Mouse (Mus musculus): Measurements from ENCODE around the gene 1700037H04Rik. TPM values are rescaled to one million over a fixed set of nuclear protein-coding genes. Genes with fewer than 3 reads are reported as not detected.

1700037H04Rik gene
- polyA plus RNA-seq, 1 experiment = 113 TPM

- no peak for TF ChIP-seq CTCF (IDR thresholded peaks at IDR 0.05; ENCODE audit: borderline replicate concordance, extremely low read depth, insufficient read depth, insufficient read length)
- TF ChIP-seq POLR2A (IDR thresholded peaks at IDR 0.05; ENCODE audit: borderline replicate concordance, extremely low read depth, insufficient read depth, insufficient read length, poor library complexity, severe bottlenecking) = no peak
- DNase-seq (ENCODE audit: low read depth) = no peak
These were observed 26.8 kb downstream of the 1700037H04Rik start, which contains the start of gene Gm11037 for GRCm38 (mm10) chr2:131132930-131133547. Gene Gm11037, plus strand, starts transcription at chr2:131133497.

GRCm38 (mm10) chr2:131132111-131132888, 27.6 kb downstream of the 1700037H04Rik start:
- no peak for TF ChIP-seq POLR2A (IDR thresholded peaks at IDR 0.05; ENCODE audit: borderline replicate concordance, extremely low read depth, insufficient read depth, insufficient read length, poor library complexity, severe bottlenecking)
- TF ChIP-seq CTCF (IDR thresholded peaks at IDR 0.05; ENCODE audit: borderline replicate concordance, extremely low read depth, insufficient read depth, insufficient read length) = no peak
- DNase-seq (ENCODE audit: low read depth) = no peak

- no peak for DNase-seq (ENCODE audit: low read depth)
- no peak for TF ChIP-seq POLR2A (IDR thresholded peaks at IDR 0.05; ENCODE audit: borderline replicate concordance, extremely low read depth, insufficient read depth, insufficient read length, poor library complexity, severe bottlenecking)
- TF ChIP-seq CTCF (IDR thresholded peaks at IDR 0.05; ENCODE audit: borderline replicate concordance, extremely low read depth, insufficient read depth, insufficient read length) = no peak
These were observed 29.0 kb downstream of the 1700037H04Rik start for GRCm38 (mm10) chr2:131130849-131131248.

GRCm38 (mm10) chr2:131129836-131130235, 30.0 kb downstream of the 1700037H04Rik start:
- no peak for DNase-seq (ENCODE audit: low read depth)
- TF ChIP-seq POLR2A (IDR thresholded peaks at IDR 0.05; ENCODE audit: borderline replicate concordance, extremely low read depth, insufficient read depth, insufficient read length, poor library complexity, severe bottlenecking) = no peak
- no peak for TF ChIP-seq CTCF (IDR thresholded peaks at IDR 0.05; ENCODE audit: borderline replicate concordance, extremely low read depth, insufficient read depth, insufficient read length)

- TF ChIP-seq CTCF (IDR thresholded peaks at IDR 0.05; ENCODE audit: borderline replicate concordance, extremely low read depth, insufficient read depth, insufficient read length) = no peak
- TF ChIP-seq POLR2A (IDR thresholded peaks at IDR 0.05; ENCODE audit: borderline replicate concordance, extremely low read depth, insufficient read depth, insufficient read length, poor library complexity, severe bottlenecking) = no peak
These were observed 31.2 kb downstream of the 1700037H04Rik start for GRCm38 (mm10) chr2:131128636-131129157.

GRCm38 (mm10) chr2:131128211-131128610, 31.7 kb downstream of the 1700037H04Rik start:
- no peak for TF ChIP-seq CTCF (IDR thresholded peaks at IDR 0.05; ENCODE audit: borderline replicate concordance, extremely low read depth, insufficient read depth, insufficient read length)
- TF ChIP-seq POLR2A (IDR thresholded peaks at IDR 0.05; ENCODE audit: borderline replicate concordance, extremely low read depth, insufficient read depth, insufficient read length, poor library complexity, severe bottlenecking) = no peak

More at GRCm38 (mm10) chr2:131128636-131129157, 31.2 kb downstream of the 1700037H04Rik start:
- no peak for DNase-seq (ENCODE audit: low read depth)

GRCm38 (mm10) chr2:131127161-131127730, 32.6 kb downstream of the 1700037H04Rik start, which contains the start of gene Hspa12b:
Gene Hspa12b, plus strand, starts transcription at chr2:131127280.
- peak; percentile 44 for DNase-seq (ENCODE audit: low read depth)
- TF ChIP-seq POLR2A (IDR thresholded peaks at IDR 0.05; ENCODE audit: borderline replicate concordance, extremely low read depth, insufficient read depth, insufficient read length, poor library complexity, severe bottlenecking) (no peak), CTCF (IDR thresholded peaks at IDR 0.05; ENCODE audit: borderline replicate concordance, extremely low read depth, insufficient read depth, insufficient read length) (no peak)

More at GRCm38 (mm10) chr2:131128211-131128610, 31.7 kb downstream of the 1700037H04Rik start:
- no peak for DNase-seq (ENCODE audit: low read depth)

- TF ChIP-seq CTCF (IDR thresholded peaks at IDR 0.05; ENCODE audit: borderline replicate concordance, extremely low read depth, insufficient read depth, insufficient read length) (no peak), POLR2A (IDR thresholded peaks at IDR 0.05; ENCODE audit: borderline replicate concordance, extremely low read depth, insufficient read depth, insufficient read length, poor library complexity, severe bottlenecking) (no peak)
- no peak for DNase-seq (ENCODE audit: low read depth)
These were observed 33.7 kb downstream of the 1700037H04Rik start for GRCm38 (mm10) chr2:131125964-131126815.

GRCm38 (mm10) chr2:131125157-131125963, 34.5 kb downstream of the 1700037H04Rik start:
- no peak for TF ChIP-seq POLR2A (IDR thresholded peaks at IDR 0.05; ENCODE audit: borderline replicate concordance, extremely low read depth, insufficient read depth, insufficient read length, poor library complexity, severe bottlenecking)
- TF ChIP-seq CTCF (IDR thresholded peaks at IDR 0.05; ENCODE audit: borderline replicate concordance, extremely low read depth, insufficient read depth, insufficient read length) = no peak
- no peak for DNase-seq (ENCODE audit: low read depth)

- TF ChIP-seq POLR2A (IDR thresholded peaks at IDR 0.05; ENCODE audit: borderline replicate concordance, extremely low read depth, insufficient read depth, insufficient read length, poor library complexity, severe bottlenecking) = no peak
- TF ChIP-seq CTCF (IDR thresholded peaks at IDR 0.05; ENCODE audit: borderline replicate concordance, extremely low read depth, insufficient read depth, insufficient read length) = no peak
- no peak for DNase-seq (ENCODE audit: low read depth)
These were observed 35.7 kb downstream of the 1700037H04Rik start for GRCm38 (mm10) chr2:131124166-131124565.

Data from brain, embryonic 14.5 days (tissue).